Mouse (Mus musculus) limb, embryonic 14.5 days (tissue): Measurements from ENCODE around the gene Gphn. TPM values are rescaled to one million over a fixed set of nuclear protein-coding genes. Genes with fewer than 3 reads are reported as not detected.

Experiments used
- ATAC-seq: fragments of 200-750 bp; cut with Nextera tagmentation; 2 replicates; pipeline ENCODE4 v1.8.0; 2017; ENCODE audit warnings: low read depth, moderate number of reproducible peaks, moderate TSS enrichment; ENCODE audit not compliant: low FRiP score
- DNase-seq: peaks from one replicate; pipeline ENCODE4 v3.0.0-alpha.2; 2015; ENCODE audit warnings: low spot score
- H3K27ac ChIP-seq: fragments of 300-500 bp; sonication (generic); replicated peaks from 2 replicates; pipeline ENCODE4 v1.5.1; 2014; ENCODE audit warnings: low read depth, mild to moderate bottlenecking, low read length, moderate library complexity, mixed read lengths
- H3K27me3 ChIP-seq: fragments of 300-500 bp; sonication (generic); 2 replicates; pipeline ENCODE4 v1.6.1; 2014; ENCODE audit warnings: low read length, mixed read lengths; ENCODE audit not compliant: control insufficient read depth, insufficient read depth
- H3K36me3 ChIP-seq: fragments of 300-500 bp; sonication (generic); 2 replicates; pipeline ENCODE4 v1.6.1; 2014; ENCODE audit warnings: mild to moderate bottlenecking, low read length, moderate library complexity, mixed read lengths; ENCODE audit not compliant: control insufficient read depth, insufficient read depth
- H3K4me1 ChIP-seq: fragments of 300-500 bp; sonication (generic); 2 replicates; pipeline ENCODE4 v1.6.1; 2014; ENCODE audit warnings: antibody characterized with exemption, low read length, mixed read lengths; ENCODE audit not compliant: control insufficient read depth, insufficient read depth
- H3K4me2 ChIP-seq: fragments of 300-500 bp; sonication (generic); replicated peaks from 2 replicates; pipeline ENCODE4 v1.6.1; 2014; ENCODE audit warnings: low read depth, mild to moderate bottlenecking, low read length, moderate library complexity; ENCODE audit not compliant: severe bottlenecking
- H3K4me3 ChIP-seq: fragments of 300-500 bp; sonication (generic); replicated peaks from 2 replicates; pipeline ENCODE4 v1.5.1; 2014; ENCODE audit warnings: low read length
- H3K9ac ChIP-seq: fragments of 300-500 bp; sonication (generic); 2 replicates; pipeline ENCODE4 v1.6.1; 2014; ENCODE audit warnings: mild to moderate bottlenecking, low read depth, low read length, moderate library complexity; ENCODE audit not compliant: severe bottlenecking
- H3K9me3 ChIP-seq: fragments of 300-500 bp; sonication (generic); 2 replicates; pipeline ENCODE4 v1.6.1; 2016; ENCODE audit warnings: low read length; ENCODE audit not compliant: control insufficient read depth
- POLR2A ChIP-seq: fragments of 200-500 bp; IDR thresholded peaks from 2 replicates; pipeline ENCODE4 v1.8.0; 2012; ENCODE audit warnings: inconsistent platforms, mild to moderate bottlenecking, moderate library complexity, borderline replicate concordance; ENCODE audit not compliant: insufficient read depth, insufficient read length; ENCODE audit errors: extremely low read depth
- WGBS: fragments of 180-500 bp; shearing (Covaris S2); extraction: QIAGEN DNeasy Blood & Tissue Kit; methylation state at CpG from one replicate; pipeline ENCODE4 v1.1.7; 2014; 5-methylcytosine and 5-hydroxymethylcytosine counted together
- polyA plus RNA-seq, 2 experiments: library from polyadenylated mRNA; depleted of rRNA in 1 of 2; stranded (reverse) in 1 of 2; unstranded in 1 of 2; fragments of >200 nt; fragmentation: Nextera tagmentation in 1 of 2; extraction: Ambion mirVana in 1 of 2; gene quantifications; 2 replicates each; pipeline versions ENCODE4 v1.2.1 to v1.2.3; 2012 to 2014

Gphn gene
- polyA plus RNA-seq, 2 experiments = 16.4 to 18.9 TPM

DNA sequence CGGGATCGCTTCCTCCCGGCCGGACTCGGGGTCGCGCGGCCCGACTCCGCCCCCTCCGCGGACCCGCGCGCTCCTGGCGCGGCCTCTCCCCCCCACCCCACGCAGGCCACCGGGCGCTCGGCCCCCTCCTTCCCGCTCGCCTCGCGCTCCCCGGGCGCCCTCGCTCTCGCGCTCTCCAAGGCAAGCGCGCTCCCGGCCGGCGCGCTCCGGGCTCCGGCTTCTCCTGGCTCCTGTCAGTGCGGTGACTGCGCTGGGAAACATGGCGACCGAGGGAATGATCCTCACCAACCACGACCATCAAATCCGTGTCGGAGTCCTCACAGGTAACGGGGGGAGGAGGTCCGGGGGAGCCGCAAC is 318 bp downstream of the Gphn start:
- WGBS = under 1% methylated on average over 47 of the region's 48 CpGs
- ATAC-seq = peak; percentile 89
- Histone ChIP-seq H3K27ac (peak overlapping the region; percentile 98), H3K4me2 (peak overlapping the region; percentile 85), H3K9ac (peak overlapping the region; percentile 84), H3K4me1 (no peaks in the 10 kb centered on the region), H3K36me3 (no peaks in the 10 kb centered on the region), H3K27me3 (no peaks in the 10 kb centered on the region), H3K4me3 (peak overlapping the region; percentile 93), H3K9me3 (no peaks in the 10 kb centered on the region)
- no peak for TF ChIP-seq POLR2A
- DNase-seq = peak; percentile 89

- no peak for TF ChIP-seq POLR2A
- no peaks in the 10 kb centered on the region for H3K27me3 ChIP-seq
- no peaks in the 10 kb centered on the region for H3K9me3 ChIP-seq
- H3K4me1 ChIP-seq = no peaks in the 10 kb centered on the region
- peak overlapping the region; percentile 84 for H3K9ac ChIP-seq
- no peak for ATAC-seq
- peak overlapping the region; percentile 85 for H3K4me2 ChIP-seq
- H3K4me3 ChIP-seq = peak overlapping the region; percentile 93
- WGBS = under 1% methylated on average over 35 of the region's 57 CpGs
- no peaks in the 10 kb centered on the region for H3K36me3 ChIP-seq
- peak; percentile 28 for DNase-seq
- peak overlapping the region; percentile 98 for H3K27ac ChIP-seq
These were observed 1.1 kb downstream of the Gphn start for GRCm38 (mm10) chr12:78227021-78227932.

DNA sequence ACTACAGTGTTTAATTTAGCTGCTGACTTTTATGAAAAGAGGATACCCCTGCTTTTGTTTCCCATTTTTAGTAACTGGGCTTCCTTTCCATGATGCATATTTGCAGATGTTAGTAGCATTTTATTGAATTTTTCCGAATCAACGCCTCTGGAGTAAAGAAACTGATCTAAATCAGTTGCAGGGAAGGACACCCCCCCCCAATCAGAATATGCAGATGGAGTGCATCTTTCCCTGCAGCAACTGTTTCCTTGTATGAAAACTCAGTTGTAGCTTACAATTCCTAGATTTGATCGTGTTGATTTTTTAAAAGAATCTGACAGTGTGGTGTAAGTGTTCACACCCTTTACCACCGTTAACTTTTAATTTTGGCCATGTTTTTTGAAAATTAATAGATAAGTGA is 2.0 kb downstream of the Gphn start:
- Histone ChIP-seq H3K27me3 (no peaks in the 10 kb centered on the region), H3K4me3 (peak overlapping the region; percentile 93), H3K36me3 (no peaks in the 10 kb centered on the region), H3K9me3 (no peaks in the 10 kb centered on the region), H3K9ac (no peak overlapping the region), H3K4me1 (no peaks in the 10 kb centered on the region), H3K4me2 (peak overlapping the region; percentile 85; the same call in 1 of the 2 replicates), H3K27ac (no peak overlapping the region)
- no peak for TF ChIP-seq POLR2A
- 37% methylated on average over 4 of the region's 4 CpGs for WGBS
- DNase-seq = no peak
- no peak for ATAC-seq

DNA sequence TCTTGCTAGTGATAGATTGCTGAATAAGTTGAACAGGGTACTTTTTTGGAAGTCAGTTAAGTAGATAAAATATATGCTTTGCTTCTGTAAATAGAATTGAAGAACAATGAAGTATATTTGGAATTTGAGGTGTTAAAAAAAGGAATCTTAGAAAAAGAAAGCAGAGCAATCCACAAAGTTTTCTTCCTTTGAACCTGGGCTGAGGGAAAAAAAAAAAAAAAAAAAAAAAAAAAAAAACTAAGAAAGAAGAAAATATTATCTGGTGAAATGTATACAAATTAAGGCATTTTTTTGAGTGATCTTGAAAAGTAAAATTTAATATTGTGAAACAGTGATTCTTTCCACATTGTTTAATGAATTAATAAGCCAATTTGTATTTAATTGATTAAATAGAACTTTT is 6.4 kb downstream of the Gphn start:
- ATAC-seq (no peak), DNase-seq (no peak)
- Histone ChIP-seq H3K9ac (no peak overlapping the region), H3K36me3 (no peaks in the 10 kb centered on the region), H3K27me3 (no peaks in the 10 kb centered on the region), H3K4me1 (no peaks in the 10 kb centered on the region), H3K4me2 (no peak overlapping the region), H3K4me3 (no peak overlapping the region), H3K9me3 (no peaks in the 10 kb centered on the region), H3K27ac (no peak overlapping the region)
- TF ChIP-seq POLR2A = no peak

DNA sequence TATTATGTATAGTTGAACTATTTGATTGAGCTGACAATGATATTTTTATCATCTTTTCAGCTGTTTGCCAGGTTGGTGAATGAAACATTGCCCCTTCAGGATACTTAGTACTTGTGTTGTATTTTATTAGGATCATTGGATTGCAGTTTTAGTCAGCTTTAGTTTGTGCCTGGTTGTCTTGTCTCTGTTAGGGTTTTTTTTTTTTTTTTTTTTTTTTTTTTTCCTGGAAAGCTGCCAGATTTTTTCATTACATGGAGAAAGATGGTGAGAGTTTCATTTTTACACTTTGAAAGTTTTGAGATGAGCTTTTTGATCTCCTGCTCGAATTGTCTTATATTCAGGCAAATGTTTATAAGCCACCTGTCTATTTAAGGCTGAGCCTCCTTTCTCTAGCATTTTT is 22.2 kb downstream of the Gphn start:
- H3K27me3 ChIP-seq = no peaks in the 10 kb centered on the region
- DNase-seq (no peak), ATAC-seq (no peak)
- WGBS = 44% methylated on average over 1 of the region's 1 CpGs
- no peak overlapping the region for H3K9ac ChIP-seq
- no peak overlapping the region for H3K4me3 ChIP-seq
- no peaks in the 10 kb centered on the region for H3K4me1 ChIP-seq
- no peak for TF ChIP-seq POLR2A
- no peak overlapping the region for H3K4me2 ChIP-seq
- H3K27ac ChIP-seq = no peak overlapping the region
- no peaks in the 10 kb centered on the region for H3K36me3 ChIP-seq
- no peaks in the 10 kb centered on the region for H3K9me3 ChIP-seq

- H3K4me1 ChIP-seq = no peaks in the 10 kb centered on the region
- TF ChIP-seq POLR2A = no peak
- DNase-seq (no peak), ATAC-seq (no peak)
- H3K27ac ChIP-seq = no peak overlapping the region
- H3K27me3 ChIP-seq = no peaks in the 10 kb centered on the region
- H3K36me3 ChIP-seq = no peaks in the 10 kb centered on the region
- H3K9ac ChIP-seq = no peak overlapping the region
- H3K4me3 ChIP-seq = no peak overlapping the region
- H3K9me3 ChIP-seq = no peaks in the 10 kb centered on the region
- H3K4me2 ChIP-seq = no peak overlapping the region
These were observed 23.0 kb downstream of the Gphn start for GRCm38 (mm10) chr12:78249151-78249550.
